Mouse (Mus musculus) heart, embryonic 12.5 days (tissue): ENCODE measurements at regions not wholly inside any gene's neighbourhood (a gene's known extent, or its start where the extent isn't known, plus 50 kb on each side); places are given as distances from the start of the nearest gene placed in this dataset.
A peak's percentile ranks its signal among the peaks of the same experiment; 100 is the strongest.

Experiments used
- ATAC-seq: fragments of 200-750 bp; cut with Nextera tagmentation; 2 replicates; pipeline ENCODE4 v1.8.0; 2017; ENCODE audit warnings: moderate TSS enrichment, moderate library complexity; ENCODE audit not compliant: insufficient number of reproducible peaks, low FRiP score
- H3K27ac ChIP-seq: fragments of 300-500 bp; sonication (generic); 2 replicates; pipeline ENCODE4 v1.5.1; 2016; ENCODE audit warnings: mild to moderate bottlenecking, moderate library complexity; ENCODE audit not compliant: poor library complexity, severe bottlenecking
- H3K27me3 ChIP-seq: fragments of 300-500 bp; sonication (generic); replicated peaks from 2 replicates; pipeline ENCODE4 v1.6.1; 2016; ENCODE audit warnings: mild to moderate bottlenecking, moderate library complexity
- H3K36me3 ChIP-seq: fragments of 300-500 bp; sonication (generic); 2 replicates; pipeline ENCODE4 v1.6.1; 2016; ENCODE audit warnings: mild to moderate bottlenecking, moderate library complexity
- H3K4me1 ChIP-seq: fragments of 300-500 bp; sonication (generic); replicated peaks from 2 replicates; pipeline ENCODE4 v1.6.1; 2016; ENCODE audit warnings: mild to moderate bottlenecking
- H3K4me2 ChIP-seq: fragments of 300-500 bp; sonication (generic); 2 replicates; pipeline ENCODE4 v1.6.1; 2016; ENCODE audit warnings: mild to moderate bottlenecking, moderate library complexity
- H3K4me3 ChIP-seq: fragments of 300-500 bp; sonication (generic); 2 replicates; pipeline ENCODE4 v1.5.1; 2016; ENCODE audit warnings: mild to moderate bottlenecking
- H3K9ac ChIP-seq: fragments of 300-500 bp; sonication (generic); 2 replicates; pipeline ENCODE4 v1.6.1; 2016; ENCODE audit warnings: mild to moderate bottlenecking, moderate library complexity
- H3K9me3 ChIP-seq: fragments of 300-500 bp; sonication (generic); replicated peaks from 2 replicates; pipeline ENCODE4 v1.6.1; 2016; ENCODE audit warnings: mild to moderate bottlenecking, moderate library complexity
- WGBS: fragments of 180-500 bp; shearing (Covaris S2); methylation state at CpG from one replicate; pipeline ENCODE4 v1.1.7; 2016; 5-methylcytosine and 5-hydroxymethylcytosine counted together

DNA sequence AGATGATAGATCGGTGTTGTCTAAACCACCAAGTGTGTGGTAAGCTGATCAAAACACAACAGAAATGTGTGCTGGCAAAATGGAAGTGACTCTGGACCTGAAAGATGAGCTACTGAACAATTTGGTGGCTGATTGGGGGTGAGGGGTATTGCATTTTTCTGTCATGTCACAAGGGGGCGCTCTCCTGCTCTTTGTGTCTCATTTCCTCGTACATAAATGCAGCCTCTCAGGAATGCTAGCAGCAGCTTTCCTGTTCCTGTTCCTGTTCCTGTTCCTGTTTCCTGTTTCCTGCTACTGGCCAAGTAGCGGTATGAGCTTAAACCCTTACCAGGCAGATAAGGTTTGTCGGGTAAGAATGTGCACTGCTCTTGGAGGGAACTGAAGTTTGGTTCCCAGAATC lies 134.7 kb upstream of the Fstl4 start:
- Histone ChIP-seq H3K4me1 (peaks cover 11% of the 10 kb centered on the region; the same call in 1 of the 2 replicates), H3K9me3 (no peaks in the 10 kb centered on the region), H3K36me3 (no peaks in the 10 kb centered on the region), H3K27me3 (no peaks in the 10 kb centered on the region), H3K9ac (no peak overlapping the region), H3K4me2 (no peak overlapping the region), H3K27ac (no peak overlapping the region), H3K4me3 (no peak overlapping the region)
- no peak for ATAC-seq
- 44% methylated on average over 5 of the region's 5 CpGs for WGBS

DNA sequence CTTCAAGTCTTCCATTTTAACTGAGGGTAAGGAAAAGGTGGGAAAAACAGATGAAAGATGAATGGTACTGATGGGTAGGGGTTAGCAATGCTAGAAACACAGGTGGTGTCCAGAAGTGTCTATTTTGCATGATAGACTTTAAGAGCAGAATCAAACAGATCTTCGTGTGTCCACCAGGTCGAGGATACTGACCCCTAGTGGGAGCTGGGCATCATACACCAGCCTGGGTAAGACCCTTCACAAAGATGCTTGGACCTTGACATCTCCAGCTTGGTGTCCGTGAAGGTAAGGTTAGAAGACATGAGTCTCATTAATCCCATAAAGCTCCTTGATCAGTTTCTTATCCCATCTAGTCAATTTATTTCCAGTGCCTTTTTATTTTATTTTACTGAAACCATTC lies 132.9 kb upstream of the Fstl4 start:
- no peak for ATAC-seq
- no peaks in the 10 kb centered on the region for H3K27me3 ChIP-seq
- no peak overlapping the region for H3K27ac ChIP-seq
- no peak overlapping the region for H3K4me2 ChIP-seq
- no peaks in the 10 kb centered on the region for H3K36me3 ChIP-seq
- no peak overlapping the region for H3K4me3 ChIP-seq
- H3K4me1 ChIP-seq, result peaks cover 18% of the 10 kb centered on the region
- 52% methylated on average over 3 of the region's 3 CpGs for WGBS
- H3K9ac ChIP-seq, result no peak overlapping the region
- H3K9me3 ChIP-seq, result no peaks in the 10 kb centered on the region

DNA sequence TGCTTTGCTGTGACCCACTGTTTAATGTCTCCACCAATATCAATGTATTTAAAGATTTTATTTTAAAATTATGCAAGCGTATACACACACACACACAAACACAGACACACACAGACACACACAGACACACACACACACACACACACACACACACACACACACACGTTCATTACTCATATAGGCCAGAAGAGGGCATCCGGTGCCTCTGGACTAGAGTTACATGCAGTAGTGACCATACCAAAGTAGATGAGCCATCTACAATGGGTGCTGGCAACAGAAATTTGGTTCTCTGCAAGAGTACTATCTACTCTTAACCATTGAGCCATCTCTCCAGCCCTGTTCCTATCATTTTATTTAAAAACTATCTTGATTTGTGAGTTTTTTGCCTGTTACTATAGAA lies 130.2 kb upstream of the Fstl4 start:
- no peak for ATAC-seq
- WGBS, result 68% methylated on average over 3 of the region's 3 CpGs
- H3K36me3 ChIP-seq, result no peaks in the 10 kb centered on the region
- no peaks in the 10 kb centered on the region for H3K27me3 ChIP-seq
- no peak overlapping the region for H3K27ac ChIP-seq
- peaks cover 3% of the 10 kb centered on the region; the same call in 1 of the 2 replicates for H3K9me3 ChIP-seq
- peaks cover 15% of the 10 kb centered on the region for H3K4me1 ChIP-seq
- no peak overlapping the region for H3K4me3 ChIP-seq
- no peak overlapping the region for H3K4me2 ChIP-seq
- no peak overlapping the region for H3K9ac ChIP-seq

DNA sequence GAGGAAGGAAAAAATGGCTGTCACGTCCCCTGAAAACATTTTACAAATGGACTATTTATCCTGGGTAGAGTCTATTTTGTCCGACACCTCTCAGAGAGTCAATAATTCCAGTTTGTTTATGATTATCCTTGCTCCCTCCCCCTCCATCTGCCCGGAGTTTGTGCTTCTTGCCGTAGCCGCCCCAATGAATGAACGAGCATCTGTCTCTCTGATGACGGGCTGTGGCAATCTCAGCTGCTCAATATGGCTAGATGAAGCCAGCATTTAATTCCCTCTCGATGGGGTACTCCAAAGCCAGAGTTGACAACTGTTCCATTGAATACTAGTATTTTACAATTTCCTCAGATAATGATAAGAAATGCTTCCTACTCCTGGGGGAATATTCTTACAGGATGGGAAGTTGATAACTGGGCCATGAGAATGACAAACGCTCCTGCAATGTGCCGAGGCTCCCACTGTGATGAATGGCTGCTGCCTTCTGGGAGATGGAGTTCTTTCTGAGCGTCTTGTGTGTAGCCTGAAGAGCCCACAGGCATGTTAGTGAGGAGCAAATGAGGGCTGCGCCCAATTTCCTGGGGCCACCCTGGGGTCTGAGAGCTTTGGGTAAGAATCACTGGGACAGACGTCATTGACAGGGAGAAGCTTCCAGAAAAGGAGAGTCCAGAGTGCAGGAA lies 128.6 kb upstream of the Fstl4 start:
- 63% methylated on average over 13 of the region's 13 CpGs for WGBS
- no peak overlapping the region for H3K4me2 ChIP-seq
- no peak overlapping the region for H3K4me3 ChIP-seq
- H3K27me3 ChIP-seq, result peaks cover 5% of the 10 kb centered on the region
- peaks cover 3% of the 10 kb centered on the region; the same call in 1 of the 2 replicates for H3K9me3 ChIP-seq
- no peaks in the 10 kb centered on the region for H3K36me3 ChIP-seq
- no peak overlapping the region for H3K27ac ChIP-seq
- no peak overlapping the region for H3K9ac ChIP-seq
- ATAC-seq, result no peak
- H3K4me1 ChIP-seq, result peaks cover 14% of the 10 kb centered on the region

DNA sequence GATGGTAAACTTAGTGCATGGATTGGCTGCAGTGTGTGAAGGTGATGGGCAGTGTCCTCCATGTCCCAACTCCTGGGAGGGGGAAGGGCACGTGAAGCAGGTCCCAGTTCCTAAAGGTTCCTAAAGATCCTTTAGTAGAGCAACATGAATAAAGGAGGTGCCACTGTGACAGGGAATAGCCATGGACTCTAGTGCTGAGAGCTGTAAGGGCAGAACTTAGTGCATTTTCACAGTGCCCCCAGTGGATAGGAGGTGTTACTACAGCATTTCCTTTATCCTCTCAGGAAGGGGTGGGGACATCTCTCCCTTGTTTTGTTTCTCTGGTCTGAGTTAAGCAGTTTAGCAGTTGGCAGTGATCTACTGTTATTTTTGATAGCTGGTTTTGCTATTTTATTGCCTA lies 125.5 kb upstream of the Fstl4 start:
- H3K4me3 ChIP-seq, result no peak overlapping the region
- no peaks in the 10 kb centered on the region for H3K36me3 ChIP-seq
- H3K4me2 ChIP-seq, result no peak overlapping the region
- peaks cover 16% of the 10 kb centered on the region for H3K27me3 ChIP-seq
- H3K9ac ChIP-seq, result no peak overlapping the region
- no peak overlapping the region for H3K27ac ChIP-seq
- H3K4me1 ChIP-seq, result peaks cover 39% of the 10 kb centered on the region
- WGBS, result 100% methylated on average over 1 of the region's 1 CpGs
- H3K9me3 ChIP-seq, result peaks cover 3% of the 10 kb centered on the region; the same call in 1 of the 2 replicates
- ATAC-seq, result no peak

DNA sequence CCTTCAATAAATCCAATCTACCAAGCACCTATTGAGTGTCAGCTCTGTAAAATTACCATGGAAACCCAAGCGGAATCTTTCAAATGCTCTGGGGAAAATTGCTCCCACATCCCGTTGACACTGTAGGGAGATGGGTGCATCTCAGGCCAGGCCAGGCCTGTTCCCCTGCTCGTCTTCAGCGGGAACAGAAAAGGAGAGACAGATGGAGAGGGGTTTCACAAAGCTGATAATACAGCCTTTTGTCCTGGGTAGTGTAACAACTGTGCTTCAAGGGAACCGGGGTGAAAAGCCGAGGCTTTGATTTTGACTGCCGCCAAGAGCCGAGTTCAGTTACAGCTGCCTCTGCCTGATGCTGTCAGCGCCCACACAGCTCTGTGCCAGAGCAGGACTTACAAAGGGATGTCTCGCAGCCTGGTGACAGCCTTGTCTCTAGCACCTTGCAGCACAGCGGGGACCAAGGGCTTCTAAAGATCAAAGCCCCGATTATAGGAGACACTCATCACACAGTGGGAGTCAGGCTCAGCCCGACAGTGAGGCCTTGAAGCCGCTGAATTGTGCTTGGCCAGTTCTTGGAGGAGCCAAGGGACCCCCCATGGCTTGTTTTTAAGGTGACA lies 122.6 kb upstream of the Fstl4 start:
- Histone ChIP-seq H3K9me3 (peaks cover 3% of the 10 kb centered on the region; the same call in 1 of the 2 replicates), H3K4me2 (no peak overlapping the region), H3K4me1 (peaks cover 43% of the 10 kb centered on the region), H3K36me3 (no peaks in the 10 kb centered on the region), H3K27me3 (peaks cover 16% of the 10 kb centered on the region), H3K9ac (no peak overlapping the region), H3K4me3 (no peak overlapping the region), H3K27ac (peak overlapping the region; percentile 62)
- 5% methylated on average over 14 of the region's 14 CpGs for WGBS
- ATAC-seq, result no peak

DNA sequence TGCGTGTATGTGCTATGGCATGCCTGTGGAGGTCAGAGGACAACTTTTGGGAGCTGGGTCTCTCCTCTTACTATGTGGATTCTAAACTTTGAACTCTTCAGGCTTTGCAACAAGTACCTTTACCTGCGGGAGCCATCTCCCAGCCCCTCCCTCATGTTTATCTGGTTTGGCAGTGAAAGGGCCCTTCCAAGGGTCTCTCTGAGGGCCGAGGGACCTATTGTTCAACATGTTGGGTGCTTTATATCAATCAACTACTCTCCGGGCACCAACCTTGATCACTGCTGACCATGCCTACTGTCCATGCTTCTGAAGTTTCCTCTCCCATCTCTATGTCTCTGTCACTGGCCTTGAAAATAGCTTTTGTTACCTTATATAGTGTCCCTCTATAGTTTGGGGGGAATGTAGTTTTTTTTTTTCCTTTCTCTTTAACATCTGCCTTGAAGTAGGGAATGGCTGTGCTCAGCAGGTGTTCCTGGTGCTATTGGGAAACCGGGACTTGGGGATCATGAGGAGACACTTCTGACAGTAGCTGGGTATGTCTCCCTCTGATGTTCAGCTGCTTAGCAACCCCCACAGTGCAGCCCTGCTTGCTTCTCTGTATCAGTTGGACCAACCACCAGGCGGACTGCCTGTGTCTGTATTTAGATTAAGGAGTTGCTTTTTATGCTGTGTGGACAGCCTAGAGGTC lies 120.2 kb upstream of the Fstl4 start:
- no peak overlapping the region for H3K4me2 ChIP-seq
- H3K27me3 ChIP-seq, result peaks cover 16% of the 10 kb centered on the region
- no peaks in the 10 kb centered on the region for H3K36me3 ChIP-seq
- 12% methylated on average over 6 of the region's 6 CpGs for WGBS
- H3K27ac ChIP-seq, result no peak overlapping the region
- no peak for ATAC-seq
- H3K4me1 ChIP-seq, result peaks cover 67% of the 10 kb centered on the region
- no peak overlapping the region for H3K4me3 ChIP-seq
- no peak overlapping the region for H3K9ac ChIP-seq
- no peaks in the 10 kb centered on the region for H3K9me3 ChIP-seq

DNA sequence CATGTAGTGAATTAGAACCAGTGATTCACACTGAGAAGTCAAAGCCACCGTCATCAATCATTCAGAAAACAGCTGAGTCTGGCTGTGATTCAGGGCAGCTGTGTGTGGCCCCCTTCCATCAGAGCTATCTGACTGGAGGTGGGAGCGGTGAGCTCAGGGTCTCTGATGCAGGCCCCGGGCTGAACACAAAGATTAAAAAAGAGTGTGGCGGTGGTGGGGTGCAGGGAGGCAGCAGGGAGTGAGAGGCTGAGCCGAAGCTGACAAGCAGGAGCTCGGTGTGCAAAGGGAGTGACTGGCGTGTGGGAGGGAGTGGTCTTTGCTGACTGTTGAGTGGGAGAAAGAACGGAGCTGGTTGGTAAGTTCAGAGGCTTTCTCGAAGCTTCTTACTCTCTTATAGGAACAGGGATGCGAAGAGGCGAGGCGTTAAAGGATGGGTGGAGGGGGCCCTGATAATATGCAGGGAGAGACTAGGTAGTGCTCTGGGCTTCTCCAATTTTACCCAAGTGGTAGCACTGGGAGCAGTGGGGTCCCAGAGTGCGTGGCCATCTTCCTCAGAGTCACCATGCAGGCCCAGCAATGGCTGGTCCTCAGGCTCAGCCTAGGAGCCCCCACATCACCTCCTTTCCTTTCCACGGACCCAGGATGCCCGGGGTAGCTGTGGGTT lies 116.1 kb upstream of the Fstl4 start:
- H3K27ac ChIP-seq, result peak overlapping the region; percentile 34
- H3K4me2 ChIP-seq, result peak overlapping the region; percentile 3; the same call in 1 of the 2 replicates
- no peak overlapping the region for H3K9ac ChIP-seq
- peaks cover 6% of the 10 kb centered on the region; the same call in 1 of the 2 replicates for H3K27me3 ChIP-seq
- WGBS, result 31% methylated on average over 15 of the region's 15 CpGs
- no peaks in the 10 kb centered on the region for H3K36me3 ChIP-seq
- H3K4me3 ChIP-seq, result no peak overlapping the region
- H3K9me3 ChIP-seq, result no peaks in the 10 kb centered on the region
- H3K4me1 ChIP-seq, result peaks cover 51% of the 10 kb centered on the region
- ATAC-seq, result peak; percentile 23; the same call in 1 of the 2 replicates

DNA sequence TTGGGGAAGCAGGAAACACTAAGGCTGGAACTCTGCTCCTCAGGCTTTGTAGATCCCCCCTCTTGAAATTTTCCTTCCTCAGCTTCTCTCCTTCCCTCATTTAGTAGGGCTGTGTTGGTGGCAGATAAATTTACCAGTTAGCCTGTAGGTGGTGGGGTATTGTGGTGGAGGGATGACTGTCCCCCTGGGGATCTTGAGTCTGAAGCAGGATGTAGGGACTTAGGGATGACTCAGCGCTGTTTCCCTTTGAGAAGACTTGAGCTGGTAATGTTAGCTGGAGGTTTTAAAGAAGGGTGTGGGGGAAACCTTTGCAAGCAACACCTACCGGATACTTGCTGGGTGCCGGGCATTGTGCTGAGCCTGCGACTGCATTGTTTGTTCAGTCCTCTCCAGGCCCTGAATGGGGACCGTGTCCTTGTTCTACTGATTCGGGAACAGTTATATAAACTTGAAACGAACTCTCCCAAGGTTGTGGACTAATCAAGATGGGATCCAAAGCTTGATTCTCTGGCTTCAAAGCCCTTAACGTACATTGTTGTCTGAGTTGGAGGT lies 115.5 kb upstream of the Fstl4 start:
- Histone ChIP-seq H3K9ac (no peak overlapping the region), H3K4me2 (no peak overlapping the region), H3K4me3 (no peak overlapping the region), H3K36me3 (no peaks in the 10 kb centered on the region), H3K9me3 (no peaks in the 10 kb centered on the region), H3K4me1 (peaks cover 45% of the 10 kb centered on the region), H3K27me3 (peaks cover under 1% of the 10 kb centered on the region; the same call in 1 of the 2 replicates), H3K27ac (0 out of 2 replicates have a peak overlapping the region, but pooled peaks have one; percentile 34)
- ATAC-seq, result no peak
- WGBS, result 62% methylated on average over 8 of the region's 8 CpGs

DNA sequence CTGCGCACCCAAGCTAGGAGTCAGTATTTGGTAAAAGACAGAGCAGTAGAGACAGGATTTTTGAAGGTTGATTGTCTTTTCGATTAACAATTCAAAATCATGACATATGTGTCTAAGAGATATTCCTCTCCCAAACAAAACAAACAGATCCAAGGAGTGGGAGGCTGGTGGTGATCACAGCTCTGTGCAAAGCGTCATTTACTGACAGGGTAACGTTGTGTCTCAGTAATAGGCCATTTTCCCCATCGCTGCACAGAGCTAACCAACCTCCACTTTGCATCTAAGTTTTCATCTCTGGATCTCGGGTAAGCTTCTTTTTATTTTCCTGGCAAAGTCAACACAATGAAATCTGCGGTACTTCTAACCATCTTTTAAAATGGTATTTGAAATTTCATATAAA lies 109.8 kb upstream of the Fstl4 start:
- 81% methylated on average over 7 of the region's 7 CpGs for WGBS
- H3K4me3 ChIP-seq, result no peak overlapping the region
- no peaks in the 10 kb centered on the region for H3K27me3 ChIP-seq
- peaks cover 7% of the 10 kb centered on the region; the same call in 1 of the 2 replicates for H3K4me1 ChIP-seq
- no peak overlapping the region for H3K4me2 ChIP-seq
- no peak for ATAC-seq
- H3K27ac ChIP-seq, result no peak overlapping the region
- no peaks in the 10 kb centered on the region for H3K9me3 ChIP-seq
- no peak overlapping the region for H3K9ac ChIP-seq
- no peaks in the 10 kb centered on the region for H3K36me3 ChIP-seq
